Mouse (Mus musculus) embryonic fibroblast, embryonic 13.5 days (primary cell): ENCODE measurements at regions not wholly inside any gene's neighbourhood (a gene's known extent, or its start where the extent isn't known, plus 50 kb on each side); places are given as distances from the start of the nearest gene placed in this dataset.

Experiments
- CTCF ChIP-seq: IDR thresholded peaks from 2 replicates; pipeline ENCODE4 v1.5.1; 2011; ENCODE audit warnings: mild to moderate bottlenecking, control low read depth, low read length, moderate library complexity, borderline replicate concordance; ENCODE audit not compliant: insufficient read depth
- POLR2A ChIP-seq: IDR thresholded peaks from 2 replicates; pipeline ENCODE4 v1.6.1; 2011; ENCODE audit warnings: low read depth, mild to moderate bottlenecking, control low read depth, low read length, moderate library complexity

- TF ChIP-seq CTCF (no peak), POLR2A (no peak)
These were observed 76.7 kb upstream of the Slc22a12 start for GRCm38 (mm10) chr19:6619546-6619945.
